Mouse (Mus musculus) brain, embryonic 14.5 days (tissue): ENCODE results near the gene Shmt2.

ENCODE experiments used
- CTCF ChIP-seq: fragments of 200-500 bp; IDR thresholded peaks from 2 replicates; pipeline ENCODE4 v1.5.1; 2012; ENCODE audit warnings: inconsistent platforms, mild to moderate bottlenecking, moderate library complexity, borderline replicate concordance; ENCODE audit not compliant: insufficient read depth, insufficient read length; ENCODE audit errors: extremely low read depth
- POLR2A ChIP-seq: fragments of 200-500 bp; IDR thresholded peaks from 2 replicates; pipeline ENCODE4 v1.6.1; 2012; ENCODE audit warnings: mild to moderate bottlenecking, inconsistent platforms, borderline replicate concordance; ENCODE audit not compliant: poor library complexity, insufficient read depth, insufficient read length, severe bottlenecking; ENCODE audit errors: extremely low read depth

- no peak for TF ChIP-seq CTCF
- TF ChIP-seq POLR2A = no peak
Observed at GRCm38 (mm10) chr10:127476541-127476940, 45.7 kb downstream of the Shmt2 start.
